Mouse (Mus musculus) heart, embryonic 12.5 days (tissue): ENCODE results near the gene Msi2. TPM values are rescaled to one million over a fixed set of nuclear protein-coding genes. Genes with fewer than 3 reads are reported as not detected.

Experiments
- ATAC-seq: fragments of 200-750 bp; cut with Nextera tagmentation; 2 replicates; pipeline ENCODE4 v1.8.0; 2017; ENCODE audit warnings: moderate TSS enrichment, moderate library complexity; ENCODE audit not compliant: insufficient number of reproducible peaks, low FRiP score
- H3K27ac ChIP-seq: fragments of 300-500 bp; sonication (generic); 2 replicates; pipeline ENCODE4 v1.5.1; 2016; ENCODE audit warnings: mild to moderate bottlenecking, moderate library complexity; ENCODE audit not compliant: poor library complexity, severe bottlenecking
- H3K27me3 ChIP-seq: fragments of 300-500 bp; sonication (generic); replicated peaks from 2 replicates; pipeline ENCODE4 v1.6.1; 2016; ENCODE audit warnings: mild to moderate bottlenecking, moderate library complexity
- H3K36me3 ChIP-seq: fragments of 300-500 bp; sonication (generic); 2 replicates; pipeline ENCODE4 v1.6.1; 2016; ENCODE audit warnings: mild to moderate bottlenecking, moderate library complexity
- H3K4me1 ChIP-seq: fragments of 300-500 bp; sonication (generic); replicated peaks from 2 replicates; pipeline ENCODE4 v1.6.1; 2016; ENCODE audit warnings: mild to moderate bottlenecking
- H3K4me2 ChIP-seq: fragments of 300-500 bp; sonication (generic); 2 replicates; pipeline ENCODE4 v1.6.1; 2016; ENCODE audit warnings: mild to moderate bottlenecking, moderate library complexity
- H3K4me3 ChIP-seq: fragments of 300-500 bp; sonication (generic); 2 replicates; pipeline ENCODE4 v1.5.1; 2016; ENCODE audit warnings: mild to moderate bottlenecking
- H3K9ac ChIP-seq: fragments of 300-500 bp; sonication (generic); 2 replicates; pipeline ENCODE4 v1.6.1; 2016; ENCODE audit warnings: mild to moderate bottlenecking, moderate library complexity
- H3K9me3 ChIP-seq: fragments of 300-500 bp; sonication (generic); replicated peaks from 2 replicates; pipeline ENCODE4 v1.6.1; 2016; ENCODE audit warnings: mild to moderate bottlenecking, moderate library complexity
- WGBS: fragments of 180-500 bp; shearing (Covaris S2); methylation state at CpG from one replicate; pipeline ENCODE4 v1.1.7; 2016; 5-methylcytosine and 5-hydroxymethylcytosine counted together
- polyA plus RNA-seq: library from polyadenylated mRNA; unstranded; fragments of >200 nt; fragmentation: Nextera tagmentation; extraction: Ambion mirVana; gene quantifications from 2 replicates; pipeline ENCODE4 v1.2.1, GENCODE M21; 2016

Gene Msi2
- polyA plus RNA-seq, 1 experiment from 2014 or later = 20.5 TPM

DNA sequence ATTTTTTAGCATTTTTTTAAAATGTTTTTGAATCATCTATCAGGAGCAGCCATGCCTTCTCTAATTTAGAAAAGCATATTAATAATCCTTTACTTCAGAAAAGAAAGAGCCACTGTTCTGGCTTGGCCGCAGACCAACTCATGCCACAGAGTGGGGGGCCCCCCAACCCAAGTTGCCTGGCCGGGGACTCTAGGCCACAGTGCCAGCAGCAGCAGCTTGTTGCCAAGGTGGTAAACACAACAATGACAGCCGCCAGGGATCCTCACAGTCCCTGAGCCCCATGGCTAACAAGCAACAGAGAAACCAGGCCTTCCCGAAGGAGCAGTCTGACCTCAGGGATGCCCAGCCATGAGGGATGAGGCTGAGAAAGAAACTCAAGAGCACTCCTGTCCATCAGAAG is 68.0 kb downstream of the Msi2 start:
- Histone ChIP-seq H3K36me3 (peaks cover 15% of the 10 kb centered on the region), H3K27ac (no peak overlapping the region), H3K9ac (no peak overlapping the region), H3K27me3 (no peaks in the 10 kb centered on the region), H3K4me3 (no peak overlapping the region), H3K4me1 (peaks cover 87% of the 10 kb centered on the region), H3K9me3 (no peaks in the 10 kb centered on the region), H3K4me2 (no peak overlapping the region)
- no peak for ATAC-seq
- 42% methylated on average over 4 of the region's 4 CpGs for WGBS

DNA sequence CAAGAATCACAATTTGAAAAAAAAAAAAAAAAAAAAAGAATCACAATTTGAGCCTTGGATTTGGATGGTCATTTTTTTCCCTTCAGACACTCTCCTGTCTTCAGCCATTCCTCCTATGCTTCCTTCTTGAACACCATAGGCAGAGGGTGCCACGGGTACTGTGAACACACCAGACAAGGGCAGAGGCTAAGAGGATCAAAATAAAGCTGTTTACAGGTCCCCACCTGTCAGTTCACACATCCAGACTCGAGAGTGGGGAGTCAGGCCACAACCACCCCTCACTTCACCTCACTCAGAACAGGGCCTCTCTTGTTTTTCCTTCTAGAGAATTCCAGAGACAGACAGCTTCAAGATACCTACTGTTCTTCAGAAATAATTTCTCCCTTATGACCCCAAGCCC is 69.3 kb downstream of the Msi2 start:
- H3K36me3 ChIP-seq = peaks cover 18% of the 10 kb centered on the region
- no peak overlapping the region for H3K4me2 ChIP-seq
- H3K4me1 ChIP-seq = peaks cover 87% of the 10 kb centered on the region
- no peaks in the 10 kb centered on the region for H3K27me3 ChIP-seq
- H3K9ac ChIP-seq = no peak overlapping the region
- H3K4me3 ChIP-seq = no peak overlapping the region
- H3K9me3 ChIP-seq = no peaks in the 10 kb centered on the region
- no peak overlapping the region for H3K27ac ChIP-seq
- ATAC-seq = no peak
- 40% methylated on average over 2 of the region's 2 CpGs for WGBS

DNA sequence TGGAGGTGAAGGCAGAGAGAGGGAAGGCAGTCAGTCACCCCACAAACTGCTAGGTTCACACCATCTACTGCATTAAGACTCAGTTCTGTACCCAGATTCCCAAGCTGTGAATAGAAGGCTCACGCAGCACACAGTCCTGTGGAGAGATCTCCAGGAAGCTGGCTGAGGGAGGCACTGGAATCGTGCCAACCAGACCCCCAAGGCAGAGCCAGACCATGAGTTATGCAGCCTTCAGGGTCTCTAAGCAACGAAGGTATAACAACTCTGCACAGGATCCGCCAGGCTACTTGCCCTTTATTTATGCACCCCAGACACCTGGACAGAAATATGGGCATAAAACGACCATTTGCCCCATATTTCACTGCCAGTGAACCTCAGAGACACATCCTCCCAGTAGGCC is 69.9 kb downstream of the Msi2 start:
- peak overlapping the region; percentile 73 for H3K27ac ChIP-seq
- 0 out of 2 replicates have a peak, but pooled peaks have one; percentile 34 for ATAC-seq
- peaks cover 18% of the 10 kb centered on the region for H3K36me3 ChIP-seq
- H3K27me3 ChIP-seq = no peaks in the 10 kb centered on the region
- no peak overlapping the region for H3K4me2 ChIP-seq
- 26% methylated on average over 5 of the region's 5 CpGs for WGBS
- H3K4me1 ChIP-seq = peaks cover 86% of the 10 kb centered on the region
- no peak overlapping the region for H3K9ac ChIP-seq
- no peaks in the 10 kb centered on the region for H3K9me3 ChIP-seq
- no peak overlapping the region for H3K4me3 ChIP-seq

DNA sequence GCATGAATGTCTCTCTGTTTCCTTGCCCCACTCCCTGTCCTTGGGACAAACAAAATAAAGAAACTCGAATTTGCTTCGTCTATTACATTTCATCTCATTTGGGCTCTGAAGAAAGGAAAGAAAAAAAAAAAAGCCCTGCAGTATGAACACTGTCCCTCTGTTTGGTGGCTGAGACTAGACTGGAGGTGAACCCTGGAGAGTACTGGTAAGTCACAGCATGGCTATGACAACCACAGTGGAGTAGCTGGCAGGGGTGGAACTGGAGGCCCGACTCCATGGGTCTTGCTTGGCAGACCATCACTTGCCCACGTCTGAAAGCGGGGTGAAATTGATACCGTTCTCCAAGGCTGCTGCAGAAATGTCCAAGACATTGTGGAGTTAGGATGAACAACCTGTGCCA is 71.8 kb downstream of the Msi2 start:
- Histone ChIP-seq H3K36me3 (peaks cover 20% of the 10 kb centered on the region), H3K4me1 (peaks cover 79% of the 10 kb centered on the region), H3K27ac (no peak overlapping the region), H3K27me3 (no peaks in the 10 kb centered on the region), H3K9ac (no peak overlapping the region), H3K4me3 (no peak overlapping the region), H3K9me3 (no peaks in the 10 kb centered on the region), H3K4me2 (no peak overlapping the region)
- ATAC-seq = no peak
- WGBS = 88% methylated on average over 6 of the region's 6 CpGs

DNA sequence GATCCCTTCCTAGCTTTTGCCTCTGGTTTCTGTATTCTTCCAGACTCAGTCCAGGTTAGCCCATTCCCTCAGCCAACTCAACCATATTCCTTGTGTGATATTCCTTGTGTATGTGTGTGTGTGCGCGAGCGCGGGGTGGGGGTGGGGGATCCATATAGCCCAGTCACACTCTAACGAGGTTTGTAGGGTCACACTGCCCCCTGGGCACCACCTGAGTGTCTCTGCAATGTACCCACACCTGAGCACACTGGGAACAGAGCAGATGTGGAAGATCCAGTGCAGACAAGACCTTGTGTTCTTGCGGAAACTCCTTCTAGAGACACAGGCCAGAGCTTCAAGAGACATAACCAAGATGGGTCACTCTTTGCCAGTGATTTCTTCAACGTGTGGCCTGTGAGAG is 72.5 kb downstream of the Msi2 start:
- 68% methylated on average over 7 of the region's 7 CpGs for WGBS
- Histone ChIP-seq H3K27me3 (no peaks in the 10 kb centered on the region), H3K4me1 (peaks cover 83% of the 10 kb centered on the region), H3K4me2 (no peak overlapping the region), H3K9me3 (no peaks in the 10 kb centered on the region), H3K27ac (no peak overlapping the region), H3K9ac (no peak overlapping the region), H3K36me3 (peaks cover 25% of the 10 kb centered on the region), H3K4me3 (no peak overlapping the region)
- ATAC-seq = no peak

DNA sequence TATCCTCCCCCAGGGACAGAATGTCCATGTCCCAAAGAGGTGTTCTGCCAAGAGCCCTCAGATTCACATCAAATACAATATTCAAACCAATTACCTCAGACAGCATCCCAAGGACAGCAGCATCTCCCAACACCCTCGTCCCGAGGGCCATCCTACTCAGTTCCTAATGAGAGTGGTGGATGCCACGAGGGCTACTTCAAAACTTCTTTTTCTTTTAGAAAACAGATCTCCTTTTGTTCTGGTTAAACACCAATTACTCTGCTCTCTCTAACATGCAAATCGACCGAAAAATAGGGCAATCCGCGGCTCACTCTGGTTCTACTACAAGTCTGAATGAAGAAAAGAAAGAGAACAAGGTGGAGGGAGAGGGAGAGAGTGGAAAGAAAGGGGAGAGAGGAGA is 73.6 kb downstream of the Msi2 start:
- Histone ChIP-seq H3K9ac (no peak overlapping the region), H3K27me3 (no peaks in the 10 kb centered on the region), H3K36me3 (peaks cover 31% of the 10 kb centered on the region), H3K4me3 (no peak overlapping the region), H3K27ac (no peak overlapping the region), H3K4me2 (no peak overlapping the region), H3K4me1 (peaks cover 80% of the 10 kb centered on the region), H3K9me3 (no peaks in the 10 kb centered on the region)
- 64% methylated on average over 7 of the region's 7 CpGs for WGBS
- no peak for ATAC-seq

DNA sequence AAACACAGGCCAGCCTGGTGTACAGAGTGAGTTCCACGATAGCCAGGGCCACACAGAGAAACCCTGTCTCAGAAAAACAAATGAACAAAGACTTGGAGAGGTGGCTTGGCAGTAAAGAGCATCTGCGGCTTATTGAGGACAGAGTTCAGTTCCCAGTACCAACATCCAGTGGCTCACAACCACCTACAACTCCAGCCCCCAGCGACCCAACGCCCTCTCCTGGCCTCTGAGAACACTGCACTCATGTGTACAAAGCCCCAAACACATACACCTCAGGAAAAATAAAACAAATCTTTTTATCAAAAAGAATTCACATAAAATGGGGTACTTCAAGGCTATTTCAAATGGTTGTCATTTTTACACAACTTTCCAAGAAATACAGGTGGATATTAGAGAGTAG is 78.5 kb downstream of the Msi2 start:
- ATAC-seq = no peak
- Histone ChIP-seq H3K9me3 (no peaks in the 10 kb centered on the region), H3K4me2 (no peak overlapping the region), H3K4me3 (no peak overlapping the region), H3K27me3 (no peaks in the 10 kb centered on the region), H3K36me3 (peaks cover 19% of the 10 kb centered on the region), H3K27ac (0 out of 2 replicates have a peak overlapping the region, but pooled peaks have one; percentile 39), H3K9ac (no peak overlapping the region), H3K4me1 (peaks cover 82% of the 10 kb centered on the region)
- WGBS = 72% methylated on average over 4 of the region's 4 CpGs

DNA sequence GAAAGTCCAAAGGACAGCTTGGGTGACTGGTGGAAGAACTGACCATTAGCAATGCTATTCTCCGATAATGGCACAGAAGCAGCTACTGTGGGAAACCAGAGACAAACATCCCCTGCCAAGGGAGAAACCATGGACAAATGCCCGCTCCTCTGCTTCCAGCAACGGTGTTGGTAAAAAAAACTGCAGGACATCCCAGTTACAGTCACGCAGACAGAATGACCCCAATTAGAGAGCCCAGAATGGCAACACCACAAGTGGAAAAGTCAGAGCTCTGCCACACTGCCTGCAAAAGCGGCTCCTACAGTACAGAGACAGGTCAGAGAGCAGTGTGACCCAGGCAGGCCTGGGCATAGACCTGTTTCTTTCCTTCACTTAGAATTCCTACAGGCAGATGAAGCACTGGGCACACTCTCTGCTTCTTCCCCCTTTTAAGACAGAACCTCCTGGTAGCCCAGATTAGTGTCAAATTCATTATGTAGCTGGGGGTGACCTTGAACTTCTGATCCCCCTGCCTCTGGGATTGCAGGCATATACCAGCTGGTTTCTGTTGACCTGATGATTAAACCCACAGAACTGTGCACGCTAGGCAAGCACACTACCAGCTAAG is 79.3 kb downstream of the Msi2 start:
- Histone ChIP-seq H3K27me3 (no peaks in the 10 kb centered on the region), H3K4me1 (peaks cover 80% of the 10 kb centered on the region), H3K36me3 (peaks cover 19% of the 10 kb centered on the region), H3K4me2 (no peak overlapping the region), H3K9ac (no peak overlapping the region), H3K9me3 (no peaks in the 10 kb centered on the region), H3K27ac (peak overlapping the region; percentile 39), H3K4me3 (no peak overlapping the region)
- WGBS = 68% methylated on average over 6 of the region's 6 CpGs
- ATAC-seq = no peak

DNA sequence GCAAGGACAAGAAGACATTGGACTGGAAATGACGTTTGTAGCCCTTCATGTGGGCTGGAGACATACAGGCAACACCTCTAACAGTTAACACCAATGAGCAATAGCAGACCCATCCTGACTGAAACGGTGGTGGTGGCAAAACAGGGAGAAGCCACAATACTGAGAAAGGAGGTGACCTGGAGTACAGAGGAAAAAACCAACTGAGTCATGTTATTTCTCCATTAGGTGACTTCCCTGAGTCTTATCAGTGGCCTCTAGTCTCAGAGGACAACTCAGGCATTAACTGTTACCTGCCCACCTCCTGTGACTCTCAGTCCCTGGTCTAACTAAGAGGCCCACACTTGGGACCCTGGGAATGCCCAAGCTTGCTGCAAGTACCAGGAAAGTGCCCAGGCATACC is 80.1 kb downstream of the Msi2 start:
- no peak overlapping the region for H3K9ac ChIP-seq
- no peaks in the 10 kb centered on the region for H3K27me3 ChIP-seq
- H3K4me1 ChIP-seq = peaks cover 82% of the 10 kb centered on the region
- no peak for ATAC-seq
- H3K36me3 ChIP-seq = peaks cover 20% of the 10 kb centered on the region
- no peak overlapping the region for H3K4me3 ChIP-seq
- no peak overlapping the region for H3K27ac ChIP-seq
- no peaks in the 10 kb centered on the region for H3K9me3 ChIP-seq
- 37% methylated on average over 2 of the region's 2 CpGs for WGBS
- H3K4me2 ChIP-seq = no peak overlapping the region

DNA sequence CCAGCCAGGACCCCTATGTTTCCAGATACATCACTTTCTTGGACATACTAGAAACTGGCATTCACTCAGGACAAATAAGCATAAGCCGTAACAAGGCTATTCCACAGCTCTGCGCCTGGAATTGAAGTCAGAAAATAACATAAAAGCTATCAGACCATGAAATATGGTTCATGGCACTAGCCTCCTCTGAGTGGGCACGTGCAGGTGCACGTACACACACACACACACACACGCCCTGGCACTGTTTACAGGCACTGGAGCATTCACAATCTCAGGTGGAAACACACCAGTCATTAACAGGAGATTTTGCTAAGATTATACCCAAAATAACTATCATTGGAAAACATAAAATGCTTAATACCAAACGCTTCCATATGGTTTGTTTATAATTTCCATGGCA is 81.4 kb downstream of the Msi2 start:
- Histone ChIP-seq H3K4me1 (peaks cover 85% of the 10 kb centered on the region), H3K4me2 (no peak overlapping the region), H3K27me3 (no peaks in the 10 kb centered on the region), H3K9me3 (no peaks in the 10 kb centered on the region), H3K9ac (no peak overlapping the region), H3K4me3 (no peak overlapping the region), H3K27ac (no peak overlapping the region), H3K36me3 (peaks cover 19% of the 10 kb centered on the region)
- WGBS = 94% methylated on average over 6 of the region's 6 CpGs
- no peak for ATAC-seq

DNA sequence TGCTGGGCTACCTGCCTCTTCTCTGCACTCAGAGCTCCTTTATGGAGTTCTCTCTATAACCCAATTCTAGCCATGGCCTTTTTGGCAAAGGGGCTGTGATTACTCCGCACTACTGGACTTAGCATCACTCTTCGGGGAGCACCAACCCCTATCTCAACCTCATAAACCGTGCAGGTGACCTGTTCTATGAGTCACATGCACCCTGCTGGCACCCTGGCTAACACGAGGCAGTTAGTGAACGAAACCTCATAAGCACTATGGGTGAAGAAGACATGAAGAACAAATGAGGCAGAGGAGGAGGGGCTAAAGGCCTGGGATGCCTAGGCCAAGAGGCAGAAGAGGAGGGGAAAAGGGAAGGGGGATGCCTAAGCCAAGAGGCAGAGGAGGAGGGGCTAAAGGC is 82.0 kb downstream of the Msi2 start:
- no peak overlapping the region for H3K27ac ChIP-seq
- H3K36me3 ChIP-seq = peaks cover 15% of the 10 kb centered on the region; the same call in 1 of the 2 replicates
- ATAC-seq = no peak
- H3K4me1 ChIP-seq = peaks cover 86% of the 10 kb centered on the region
- no peak overlapping the region for H3K4me3 ChIP-seq
- no peaks in the 10 kb centered on the region for H3K27me3 ChIP-seq
- H3K9me3 ChIP-seq = no peaks in the 10 kb centered on the region
- 83% methylated on average over 5 of the region's 5 CpGs for WGBS
- no peak overlapping the region for H3K4me2 ChIP-seq
- no peak overlapping the region for H3K9ac ChIP-seq

DNA sequence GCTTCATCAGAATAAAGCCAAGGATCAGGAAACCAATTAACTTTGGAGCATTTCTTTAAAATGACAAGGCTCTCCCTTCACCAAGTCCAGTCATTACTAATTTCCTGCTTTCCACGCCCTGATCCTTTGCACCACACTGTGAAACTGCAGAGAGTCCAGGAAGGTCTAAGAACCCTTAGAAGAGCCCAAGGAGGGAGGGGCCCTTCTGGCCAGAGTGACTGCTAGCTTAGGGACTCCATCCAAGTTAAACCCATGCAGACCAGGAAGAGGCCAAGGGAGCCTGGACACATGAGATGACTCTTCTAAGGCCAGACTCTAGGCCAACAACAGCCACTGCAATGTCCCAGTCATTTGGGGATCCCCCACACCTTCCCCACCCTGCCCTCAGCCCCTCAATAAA is 83.7 kb downstream of the Msi2 start:
- H3K4me1 ChIP-seq = peaks cover 85% of the 10 kb centered on the region

More for the DNA sequence above, 83.7 kb downstream of the Msi2 start:
- ATAC-seq = peak; percentile 48; the same call in 1 of the 2 replicates
- no peak overlapping the region for H3K27ac ChIP-seq
- 0 out of 2 replicates have a peak, but pooled peaks cover 4% of the 10 kb centered on the region for H3K36me3 ChIP-seq
- no peak overlapping the region for H3K4me3 ChIP-seq
- H3K4me2 ChIP-seq = no peak overlapping the region
- no peaks in the 10 kb centered on the region for H3K27me3 ChIP-seq
- H3K9ac ChIP-seq = no peak overlapping the region
- H3K9me3 ChIP-seq = no peaks in the 10 kb centered on the region
- WGBS = 55% methylated on average over 1 of the region's 1 CpGs
